Mouse (Mus musculus) heart, adult 9 months (tissue): Measurements from ENCODE around the gene H2-T24.
A peak's percentile ranks its signal among the peaks of the same experiment; 100 is the strongest.
"Not testable (repeated sequence)": the region's sequence is repeated elsewhere in the genome, so short reads cannot be mapped to it uniquely, and the experiment has no call there.

Experiments
- DNase-seq, 2 experiments: peaks; one replicate each; pipeline ENCODE4 v3.0.0; 2022; ENCODE audit warnings: low spot score in 2 of 2

H2-T24 gene

GRCm38 (mm10) chr17:36023710-36024654 is 3.6 kb upstream of the H2-T24 start:
- peak; percentile 55 to 58 for DNase-seq

- DNase-seq = no peak
Observed at GRCm38 (mm10) chr17:36022922-36023321, 2.6 kb upstream of the H2-T24 start.

- no peak for DNase-seq
Observed at GRCm38 (mm10) chr17:36022098-36022497, 1.7 kb upstream of the H2-T24 start.

- DNase-seq = no peak
Observed at GRCm38 (mm10) chr17:36021309-36021708, 949 bp upstream of the H2-T24 start.

- no peak for DNase-seq
Observed at GRCm38 (mm10) chr17:36019519-36019918, 841 bp downstream of the H2-T24 start.

GRCm38 (mm10) chr17:36018979-36019378 is 1.4 kb downstream of the H2-T24 start:
- peak; percentile 61 to 77 for DNase-seq

- no peak for DNase-seq
Observed at GRCm38 (mm10) chr17:36017046-36017445, 3.3 kb downstream of the H2-T24 start.

GRCm38 (mm10) chr17:36014977-36015376 is 5.4 kb downstream of the H2-T24 start:
- no peak for DNase-seq

- DNase-seq = not testable (repeated sequence)
Observed at GRCm38 (mm10) chr17:36004409-36004808, 16.0 kb downstream of the H2-T24 start.

GRCm38 (mm10) chr17:36003331-36003730 is 17.0 kb downstream of the H2-T24 start:
- DNase-seq = no peak

- DNase-seq = no peak
Observed at GRCm38 (mm10) chr17:36001966-36002365, 18.4 kb downstream of the H2-T24 start.

GRCm38 (mm10) chr17:36001121-36001897 is 19.1 kb downstream of the H2-T24 start:
- DNase-seq = no peak

- no peak for DNase-seq
Observed at GRCm38 (mm10) chr17:36000349-36000748, 20.0 kb downstream of the H2-T24 start.

- DNase-seq = no peak
Observed at GRCm38 (mm10) chr17:35999356-35999755, 21.0 kb downstream of the H2-T24 start.

GRCm38 (mm10) chr17:35998545-35999305 is 21.6 kb downstream of the H2-T24 start:
- no peak for DNase-seq

GRCm38 (mm10) chr17:35997713-35998510 is 22.4 kb downstream of the H2-T24 start:
- DNase-seq = no peak

- DNase-seq = peak; percentile 93 to 97
Observed at GRCm38 (mm10) chr17:35996949-35997348, 23.4 kb downstream of the H2-T24 start.

- DNase-seq = no peak
Observed at GRCm38 (mm10) chr17:35994879-35995240, 25.5 kb downstream of the H2-T24 start.

- peak; percentile 84 to 86 for DNase-seq
Observed at GRCm38 (mm10) chr17:35994175-35994878, 26.0 kb downstream of the H2-T24 start.

GRCm38 (mm10) chr17:35993675-35994074 is 26.7 kb downstream of the H2-T24 start:
- peak; percentile 60 to 79 for DNase-seq
